Mouse (Mus musculus) thymus, postnatal 14 days (tissue): ENCODE results near the gene Dusp10.

Source experiments
- DNase-seq: peaks from one replicate; pipeline ENCODE4 v3.0.0; 2021

Gene Dusp10

GRCm38 (mm10) chr1:184013106-184013505 lies at the start of gene Dusp10:
Gene Dusp10 (plus strand): TSS chr1:184013302.
- DNase-seq: no peak

DNA sequence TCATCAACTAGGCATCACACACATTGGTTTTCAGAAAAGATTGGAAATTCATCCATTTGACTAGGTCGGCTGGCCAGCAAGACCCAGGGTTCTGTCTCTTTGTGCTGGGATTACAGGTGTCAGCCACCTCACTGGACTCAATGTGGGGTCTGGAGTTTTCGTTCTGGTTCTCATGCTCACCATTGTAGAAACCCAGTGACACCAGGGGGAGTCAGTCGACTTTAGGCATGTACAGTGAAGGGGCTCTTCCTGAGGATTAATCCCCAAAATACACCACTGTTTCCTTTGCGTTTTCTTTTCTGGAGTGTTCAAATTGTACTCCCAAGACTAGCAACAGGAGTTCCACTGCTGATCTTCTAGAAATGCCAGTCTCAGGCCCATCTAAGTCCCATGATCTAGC lies 47.8 kb upstream of the Dusp10 start:
- DNase-seq: peak; percentile 52

- no peak for DNase-seq
These were observed 43.8 kb upstream of the Dusp10 start for GRCm38 (mm10) chr1:183969265-183969664.

GRCm38 (mm10) chr1:183979814-183980243 lies 33.3 kb upstream of the Dusp10 start:
- peak; percentile 12 for DNase-seq

- DNase-seq: peak; percentile 15
These were observed 31.0 kb upstream of the Dusp10 start for GRCm38 (mm10) chr1:183982108-183982507.

- DNase-seq: peak; percentile 58
These were observed 25.3 kb upstream of the Dusp10 start for GRCm38 (mm10) chr1:183987711-183988245.

DNA sequence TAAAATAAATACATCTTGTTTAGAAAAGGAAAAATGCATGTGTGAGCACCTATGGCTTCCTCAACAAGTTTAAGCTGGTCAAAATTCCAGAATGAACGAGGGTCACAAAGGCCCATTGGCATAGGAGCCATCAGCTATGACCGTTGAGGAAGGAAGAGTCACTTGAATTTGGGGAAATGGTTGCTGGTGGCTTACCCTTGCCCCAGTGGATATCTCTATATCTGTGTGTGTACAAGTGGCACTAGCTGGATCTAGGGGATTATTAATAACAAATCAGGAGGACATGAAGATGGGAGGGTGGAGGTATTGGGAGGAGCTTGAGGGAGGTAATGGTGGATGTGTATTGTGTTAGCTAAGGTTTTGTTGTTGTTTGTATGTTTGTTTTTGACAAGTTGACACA lies 21.2 kb upstream of the Dusp10 start:
- no peak for DNase-seq

- no peak for DNase-seq
These were observed 15.9 kb upstream of the Dusp10 start for GRCm38 (mm10) chr1:183997207-183997606.

DNA sequence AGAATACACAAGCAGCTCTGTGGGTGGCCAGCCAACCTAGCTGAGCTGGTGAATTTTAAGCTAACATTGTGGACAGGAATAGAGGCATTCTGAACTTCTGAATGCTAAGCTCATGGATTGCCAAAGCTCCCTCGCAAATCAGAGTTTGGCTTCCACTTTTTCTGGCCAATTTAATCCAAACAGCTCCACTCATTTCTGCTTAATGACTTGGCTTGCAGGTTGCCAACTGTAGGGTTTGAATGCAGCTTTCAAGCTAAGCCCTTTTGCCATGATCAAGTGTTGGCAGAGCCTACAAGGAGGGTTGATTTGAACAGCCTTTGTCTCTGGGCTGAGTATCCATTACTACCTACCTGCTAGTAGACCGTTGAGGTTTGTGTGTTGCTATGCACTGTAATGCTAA lies 10.6 kb upstream of the Dusp10 start:
- DNase-seq: no peak

DNA sequence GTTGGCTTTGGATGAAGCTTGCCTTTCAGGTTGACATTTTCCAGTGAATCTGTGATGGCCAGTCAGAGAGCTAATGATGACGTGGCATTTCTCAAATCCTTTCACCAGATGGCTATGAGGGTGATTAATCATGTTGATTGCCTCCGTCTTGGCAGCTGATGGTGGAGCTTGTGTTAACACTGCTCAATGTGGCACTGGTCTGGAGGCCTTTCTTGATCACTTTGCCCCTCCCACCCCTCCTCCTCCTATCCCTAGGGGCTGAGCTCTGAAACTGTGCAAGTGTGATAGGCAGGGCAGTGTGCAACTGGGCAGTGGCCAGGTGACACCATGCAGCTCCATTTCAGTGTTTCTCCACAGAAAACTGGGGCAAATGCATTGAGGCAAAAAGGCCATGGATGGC lies 8.8 kb upstream of the Dusp10 start:
- no peak for DNase-seq

DNA sequence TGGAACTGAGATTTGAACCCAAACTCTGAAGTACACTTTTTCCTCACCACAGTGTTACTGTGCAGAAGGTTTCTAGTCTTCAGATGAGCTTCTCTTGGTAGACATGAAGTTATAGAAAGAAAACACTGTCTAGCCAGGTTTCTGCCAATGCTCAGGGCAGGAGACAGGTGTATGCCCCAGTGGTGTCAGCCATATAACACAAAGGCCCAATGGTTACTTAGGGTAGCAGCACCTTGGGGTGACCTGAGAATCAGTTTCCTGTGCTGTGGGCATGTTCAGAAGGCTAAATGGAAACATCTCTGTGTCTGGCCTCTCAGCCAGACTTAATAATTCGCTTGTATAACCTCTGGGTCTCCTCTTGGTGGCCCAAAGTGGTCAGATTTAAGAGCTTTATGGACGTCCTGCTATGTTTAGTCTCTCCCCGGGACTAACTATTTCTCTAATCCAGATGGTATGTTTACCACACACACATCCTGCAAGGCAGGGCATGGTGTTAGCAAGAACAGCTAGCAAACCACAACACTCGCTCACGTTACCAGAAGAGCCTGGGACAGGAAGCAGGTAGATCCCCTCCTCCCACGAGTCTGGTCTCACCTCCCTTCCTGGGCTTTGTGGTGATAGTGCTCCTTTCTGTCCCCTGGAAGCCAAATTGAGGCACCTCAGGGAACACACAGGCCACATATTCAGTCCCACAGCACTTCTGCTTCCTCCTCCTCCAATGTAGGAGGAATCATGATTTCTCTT lies 7.6 kb upstream of the Dusp10 start:
- DNase-seq: peak; percentile 88

GRCm38 (mm10) chr1:184006086-184006485 lies 7.0 kb upstream of the Dusp10 start:
- peak; percentile 47 for DNase-seq

DNA sequence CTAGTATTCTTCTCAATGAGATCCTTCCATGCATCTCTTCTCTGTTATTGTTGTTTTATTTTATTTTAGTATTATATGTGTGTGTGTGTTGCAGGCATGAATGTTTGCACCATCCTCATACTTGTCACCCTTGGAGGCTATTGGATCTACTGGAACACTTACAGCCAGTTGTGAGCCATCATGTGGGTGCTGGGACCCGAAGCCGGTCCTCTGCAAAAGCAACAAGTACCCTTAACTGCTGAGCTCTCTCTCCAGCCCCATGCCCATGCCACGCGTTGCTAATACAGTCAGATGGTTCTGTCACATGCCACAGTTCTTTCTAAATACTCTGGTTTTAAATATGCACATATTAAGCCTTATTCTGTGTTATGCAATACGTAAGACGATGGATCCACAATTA lies 1.8 kb upstream of the Dusp10 start:
- DNase-seq: no peak

GRCm38 (mm10) chr1:184014091-184014490 lies 989 bp downstream of the Dusp10 start:
- peak; percentile 60 for DNase-seq

GRCm38 (mm10) chr1:184015995-184016730 lies 3.1 kb downstream of the Dusp10 start:
- DNase-seq: peak; percentile 36

DNA sequence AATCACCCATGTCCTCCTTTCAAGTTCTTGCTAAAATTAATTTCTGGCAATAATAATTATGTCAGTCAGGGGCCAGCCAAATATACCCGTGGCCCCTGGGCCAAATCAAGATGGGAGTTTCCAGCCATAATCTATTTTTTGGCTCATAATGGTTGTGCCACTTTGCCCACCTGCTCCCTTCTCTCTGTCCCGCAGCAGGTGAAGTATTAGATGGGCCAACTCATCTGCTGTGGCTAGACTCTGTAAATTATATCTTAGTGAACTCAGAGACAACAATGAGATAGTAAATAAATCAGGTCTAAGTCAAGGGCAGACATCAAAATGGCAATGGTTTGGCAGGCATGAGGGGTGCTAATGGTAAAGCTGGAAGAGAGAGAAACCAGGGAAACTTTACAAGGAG lies 4.5 kb downstream of the Dusp10 start:
- DNase-seq: no peak

DNA sequence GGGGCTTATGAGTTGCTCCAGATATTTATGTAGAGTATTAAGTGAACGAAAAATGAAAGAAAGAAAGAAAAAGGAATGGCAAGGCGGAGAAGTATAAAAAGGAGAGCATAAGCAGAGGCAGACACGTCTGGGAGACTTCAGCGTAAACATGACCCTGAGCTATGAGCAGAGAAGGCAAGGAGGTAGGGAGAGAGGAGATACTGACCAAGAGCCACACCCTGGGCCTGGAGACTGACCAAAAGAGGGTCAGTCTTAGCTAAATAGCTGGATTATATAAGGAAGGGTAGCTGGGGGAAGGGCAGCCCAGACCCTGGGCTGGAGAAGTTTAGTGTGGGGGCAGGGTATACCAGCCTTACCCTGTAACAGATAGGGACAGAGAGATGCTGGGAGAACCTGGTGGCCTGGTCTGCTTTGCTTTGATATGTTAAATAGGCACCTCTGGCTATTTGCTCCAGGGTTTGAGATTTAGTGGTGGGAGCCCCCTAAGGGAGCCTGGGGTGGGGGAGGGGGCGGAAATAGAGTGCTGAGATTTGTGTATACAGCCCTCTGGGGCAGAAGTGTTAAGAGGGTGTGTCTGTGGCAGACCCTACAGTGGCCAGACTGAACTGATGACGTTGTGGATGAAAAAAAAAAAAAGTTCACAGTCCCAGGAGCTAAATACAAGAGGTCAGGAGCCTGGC lies 6.1 kb downstream of the Dusp10 start:
- DNase-seq: no peak

- DNase-seq: no peak
These were observed 6.6 kb downstream of the Dusp10 start for GRCm38 (mm10) chr1:184019722-184020107.

GRCm38 (mm10) chr1:184023971-184024370 lies 10.9 kb downstream of the Dusp10 start:
- no peak for DNase-seq

DNA sequence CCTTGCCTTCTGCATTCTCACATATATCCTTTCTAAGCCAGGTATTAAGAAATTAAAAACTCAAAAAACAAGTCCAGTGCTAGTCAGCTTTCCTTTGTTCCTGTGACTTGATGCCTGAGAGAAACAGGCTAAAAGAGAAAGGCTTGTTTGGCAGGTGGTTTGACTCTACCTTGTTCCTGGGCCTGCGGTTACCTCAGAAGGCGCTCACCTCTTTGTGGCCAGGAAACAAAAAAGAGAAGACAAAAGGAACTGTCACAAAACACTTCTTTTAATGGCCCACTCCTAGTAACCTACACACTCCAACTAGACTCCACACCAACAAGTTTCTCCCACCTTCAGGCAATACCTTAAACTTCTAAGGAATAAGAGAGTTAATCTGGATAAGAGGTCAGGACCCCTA lies 11.5 kb downstream of the Dusp10 start:
- DNase-seq: peak; percentile 55

DNA sequence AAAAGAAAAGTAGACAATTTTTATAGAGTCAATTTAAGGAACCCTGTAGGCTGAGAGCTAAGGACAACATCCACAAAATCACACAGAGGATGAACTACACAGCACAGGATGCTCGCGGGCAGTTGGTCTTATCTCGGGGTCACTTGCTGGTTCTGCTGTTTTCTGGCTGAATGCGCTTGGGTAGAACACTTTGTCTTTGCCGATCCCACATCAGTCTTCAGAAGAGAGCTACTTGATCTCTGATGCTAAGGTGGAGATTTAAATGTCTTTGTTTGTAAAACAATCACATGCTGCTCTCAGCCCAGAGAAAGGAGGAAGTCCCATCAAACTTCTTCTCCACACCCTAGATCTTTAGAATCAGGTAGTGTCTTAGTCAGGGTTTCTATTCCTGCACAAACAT lies 12.0 kb downstream of the Dusp10 start:
- no peak for DNase-seq

DNA sequence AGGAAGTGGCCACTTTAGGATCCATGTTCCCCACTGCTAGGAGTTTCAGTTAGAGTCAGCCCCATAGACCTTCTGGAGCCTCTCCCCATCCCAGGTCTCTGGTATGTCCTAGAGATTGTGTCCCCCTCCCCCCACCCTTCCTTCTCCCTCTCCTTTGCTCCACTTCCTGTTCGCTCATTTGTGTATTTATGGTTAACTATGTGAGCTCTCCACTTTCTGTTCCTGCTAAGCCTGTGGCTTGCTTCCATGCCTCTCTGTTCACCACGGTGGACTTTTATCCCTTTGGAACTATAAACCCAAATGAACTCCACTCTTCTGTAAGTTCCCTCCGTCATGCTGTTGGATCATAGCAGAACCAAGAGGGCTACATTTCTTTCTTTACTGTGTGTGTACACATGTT lies 13.9 kb downstream of the Dusp10 start:
- DNase-seq: no peak

DNA sequence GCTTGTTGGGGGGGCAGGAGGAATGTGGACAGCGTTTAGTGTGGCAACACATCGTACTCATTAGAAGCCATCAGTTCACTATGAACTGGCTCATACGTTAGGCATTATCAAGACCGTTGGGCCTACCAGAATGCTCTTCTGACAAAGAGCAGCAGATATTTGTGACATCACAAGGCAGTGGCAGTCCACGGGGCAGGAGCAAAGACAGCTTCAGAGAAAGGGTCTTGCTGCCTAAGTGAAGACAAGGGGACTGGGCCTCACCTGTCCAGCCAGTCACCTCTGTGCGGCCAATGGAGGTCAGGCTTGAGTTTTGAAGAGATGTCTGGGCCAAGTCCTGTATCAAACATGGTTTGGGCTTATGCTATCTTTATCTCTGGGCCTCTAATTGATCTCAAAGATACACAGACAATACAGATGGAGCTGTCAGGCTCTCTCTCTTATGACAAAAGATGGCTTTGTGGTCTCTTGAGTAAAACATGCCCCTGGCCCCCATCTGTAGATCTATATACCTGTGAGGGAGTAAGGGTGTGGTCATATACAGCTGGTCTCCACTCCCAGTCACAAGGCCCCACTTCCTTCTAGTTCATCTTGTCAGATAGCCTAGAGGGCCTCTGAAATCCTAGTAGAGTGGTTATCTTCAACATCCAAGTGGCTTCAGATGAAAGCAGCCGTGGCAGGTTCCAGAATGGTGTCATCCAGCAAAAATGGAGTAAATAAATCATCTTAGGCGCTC lies 17.1 kb downstream of the Dusp10 start:
- DNase-seq: no peak
